8 mouse cellular contexts compared by ENCODE assay signal in the genomic region with DNA sequence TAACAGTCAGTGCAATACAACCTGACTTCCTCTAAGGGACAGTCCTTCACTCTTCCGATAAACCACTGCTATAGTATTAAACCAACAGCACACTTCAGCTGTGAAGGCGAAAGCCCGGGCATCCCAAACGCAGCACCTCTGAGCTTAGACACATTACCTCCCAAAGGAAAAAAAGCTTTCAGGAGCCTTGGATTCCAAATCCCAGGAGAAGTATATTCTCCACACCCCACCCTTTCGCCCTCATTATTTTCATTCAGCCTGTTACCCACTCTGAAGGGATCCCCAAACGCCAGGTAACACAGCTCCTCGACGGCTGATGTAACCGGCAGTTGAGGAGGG. TPM values are rescaled to one million over a fixed set of nuclear protein-coding genes. Genes with fewer than 3 reads are reported as not detected.
DNase-seq lines count a peak whose midpoint lies in the region; ATAC-seq and TF ChIP-seq lines count a peak whose summit lies in the region.

No protein-coding gene starts in this region.

- no peak for TF ChIP-seq CTCF in embryonic fibroblast, embryonic 13.5 days (IDR thresholded peaks at IDR 0.05; ENCODE audit: borderline replicate concordance, insufficient read depth, low read length)
- no peak for TF ChIP-seq CTCF in intestine, postnatal 0 days (IDR thresholded peaks at IDR 0.05; ENCODE audit: low read depth)

- H3K27me3 ChIP-seq in lung, embryonic 15.5 days, result no peaks in the 10 kb centered on the region
- H3K27me3 ChIP-seq in intestine, postnatal 0 days (replicated peaks; ENCODE audit: control insufficient read depth, insufficient read depth, low read length), result no peaks in the 10 kb centered on the region
- no peaks in the 10 kb centered on the region for H3K27me3 ChIP-seq in neural tube, embryonic 14.5 days (ENCODE audit: control insufficient read depth, insufficient read depth, low read length)

- peaks cover 7% of the 10 kb centered on the region for H3K4me1 ChIP-seq in lung, embryonic 15.5 days
- H3K4me1 ChIP-seq in embryonic fibroblast, embryonic 13.5 days (ENCODE audit: control insufficient read depth, insufficient read depth, low read length), result no peaks in the 10 kb centered on the region
- no peaks in the 10 kb centered on the region for H3K4me1 ChIP-seq in intestine, postnatal 0 days (replicated peaks; ENCODE audit: control insufficient read depth, insufficient read depth, low read length)
- H3K4me1 ChIP-seq in neural tube, embryonic 14.5 days (ENCODE audit: control insufficient read depth, insufficient read depth, low read length), result peaks cover 10% of the 10 kb centered on the region

- peak overlapping the region; percentile 100 for H3K27ac ChIP-seq in lung, embryonic 15.5 days
- peak overlapping the region; percentile 98 for H3K27ac ChIP-seq in embryonic fibroblast, embryonic 13.5 days (ENCODE audit: insufficient read depth, low read length)
- peak overlapping the region; percentile 98 for H3K27ac ChIP-seq in intestine, postnatal 0 days (ENCODE audit: low read depth, low read length)
- peak overlapping the region; percentile 99 for H3K27ac ChIP-seq in neural tube, embryonic 14.5 days (ENCODE audit: low read depth, low read length)

- no peak for DNase-seq in lung, postnatal 36 days
- no peak for DNase-seq in adrenal gland, postnatal 10 days
- DNase-seq in thymus, postnatal 36 days, result no peak
- DNase-seq in adrenal gland, postnatal 14 days, result no peak

- peak overlapping the region; percentile 99 for H3K4me3 ChIP-seq in lung, embryonic 15.5 days
- peak overlapping the region; percentile 91 for H3K4me3 ChIP-seq in embryonic fibroblast, embryonic 13.5 days (ENCODE audit: insufficient read depth, low read length)
- H3K4me3 ChIP-seq in intestine, postnatal 0 days (ENCODE audit: low read depth, low read length), result peak overlapping the region; percentile 80
- H3K4me3 ChIP-seq in neural tube, embryonic 14.5 days (ENCODE audit: low read depth, low read length), result peak overlapping the region; percentile 100

- ATAC-seq in lung, embryonic 15.5 days (ENCODE audit: borderline replicate concordance, extremely low read depth, low FRiP score, low TSS enrichment), result no peak
- no peak for ATAC-seq in intestine, postnatal 0 days
- 0 out of 2 replicates have a peak, but pooled peaks have one; percentile 3 for ATAC-seq in neural tube, embryonic 14.5 days (ENCODE audit: low read depth)

- WGBS in lung, embryonic 15.5 days, result 1% methylated on average over 9 of the region's 9 CpGs
- 2% methylated on average over 9 of the region's 9 CpGs for WGBS in intestine, postnatal 0 days
- 6% methylated on average over 9 of the region's 9 CpGs for WGBS in neural tube, embryonic 14.5 days

- no peaks in the 10 kb centered on the region for H3K9me3 ChIP-seq in lung, embryonic 15.5 days
- no peaks in the 10 kb centered on the region for H3K9me3 ChIP-seq in intestine, postnatal 0 days (ENCODE audit: control insufficient read depth)
- H3K9me3 ChIP-seq in neural tube, embryonic 14.5 days (ENCODE audit: control insufficient read depth, low read length), result no peaks in the 10 kb centered on the region

- peak overlapping the region; percentile 65 for H3K4me2 ChIP-seq in lung, embryonic 15.5 days
- H3K4me2 ChIP-seq in intestine, postnatal 0 days (replicated peaks; ENCODE audit: low read depth), result peak overlapping the region; percentile 65
- H3K4me2 ChIP-seq in neural tube, embryonic 14.5 days (ENCODE audit: low read depth, low read length), result peak overlapping the region; percentile 62

- no peak; the same call in 1 of the 2 replicates for TF ChIP-seq POLR2A in embryonic fibroblast, embryonic 13.5 days (IDR thresholded peaks at IDR 0.05; ENCODE audit: low read depth, low read length)

- peaks cover 46% of the 10 kb centered on the region for H3K36me3 ChIP-seq in lung, embryonic 15.5 days
- peaks cover 43% of the 10 kb centered on the region for H3K36me3 ChIP-seq in intestine, postnatal 0 days (ENCODE audit: control insufficient read depth, insufficient read depth)
- H3K36me3 ChIP-seq in neural tube, embryonic 14.5 days (ENCODE audit: control insufficient read depth, insufficient read depth, low read length), result peaks cover 44% of the 10 kb centered on the region

- peak overlapping the region; percentile 51 for H3K9ac ChIP-seq in lung, embryonic 15.5 days
- H3K9ac ChIP-seq in intestine, postnatal 0 days (ENCODE audit: low read depth, low read length), result peak overlapping the region; percentile 97
- peak overlapping the region; percentile 74 for H3K9ac ChIP-seq in neural tube, embryonic 14.5 days (replicated peaks; ENCODE audit: low read depth, low read length)

RNA-seq across cellular contexts. Expression of gene Atxn2l, which starts 1.6 kb away (rescaled TPM):
- 47.7 and 54.1 TPM in 2 replicates for polyA plus RNA-seq in lung, embryonic 15.5 days (2015; fragmentation: Nextera tagmentation; extraction: Ambion mirVana)
- polyA plus RNA-seq in embryonic fibroblast, embryonic 13.5 days (2011; ENCODE audit: insufficient read length, low read depth, missing spikeins), result 131 and 149 TPM in 2 replicates
- polyA plus RNA-seq in intestine, postnatal 0 days (2015; fragmentation: Nextera tagmentation; extraction: Ambion mirVana), result 19.4 and 22.0 TPM in 2 replicates
- 68.5 and 68.9 TPM in 2 replicates for polyA plus RNA-seq in neural tube, embryonic 14.5 days (2014; fragmentation: Nextera tagmentation; extraction: Ambion mirVana)
- total RNA-seq in adrenal gland, postnatal 10 days (2021), result 10 to 100 TPM; 65.0 to 84.5 TPM
- 90.3 and 96.7 TPM in 2 replicates for total RNA-seq in adrenal gland, postnatal 14 days (2021)

RNA-seq across cellular contexts. Expression of gene Tufm, which starts 14.5 kb away (rescaled TPM):
- 125 and 127 TPM in 2 replicates for polyA plus RNA-seq in lung, embryonic 15.5 days (2015; fragmentation: Nextera tagmentation; extraction: Ambion mirVana)
- 71.4 and 77.9 TPM in 2 replicates for polyA plus RNA-seq in embryonic fibroblast, embryonic 13.5 days (2011; ENCODE audit: insufficient read length, low read depth, missing spikeins)
- 70.3 and 76.5 TPM in 2 replicates for polyA plus RNA-seq in intestine, postnatal 0 days (2015; fragmentation: Nextera tagmentation; extraction: Ambion mirVana)
- polyA plus RNA-seq in neural tube, embryonic 14.5 days (2014; fragmentation: Nextera tagmentation; extraction: Ambion mirVana), result 133 and 137 TPM in 2 replicates
- total RNA-seq in adrenal gland, postnatal 10 days (2021), result 100 to 1,000 TPM; 215 to 222 TPM
- 221 and 223 TPM in 2 replicates for total RNA-seq in adrenal gland, postnatal 14 days (2021)

RNA-seq across cellular contexts. Expression of gene Sh2b1, which starts 26.4 kb away (rescaled TPM):
- 45.6 and 46.8 TPM in 2 replicates for polyA plus RNA-seq in lung, embryonic 15.5 days (2015; fragmentation: Nextera tagmentation; extraction: Ambion mirVana)
- 27.7 and 31.3 TPM in 2 replicates for polyA plus RNA-seq in embryonic fibroblast, embryonic 13.5 days (2011; ENCODE audit: insufficient read length, low read depth, missing spikeins)
- polyA plus RNA-seq in intestine, postnatal 0 days (2015; fragmentation: Nextera tagmentation; extraction: Ambion mirVana), result 23.6 and 23.8 TPM in 2 replicates
- polyA plus RNA-seq in neural tube, embryonic 14.5 days (2014; fragmentation: Nextera tagmentation; extraction: Ambion mirVana), result 59.5 and 61.1 TPM in 2 replicates
- 10 to 100 TPM; 47.5 to 53.4 TPM for total RNA-seq in adrenal gland, postnatal 10 days (2021)
- total RNA-seq in adrenal gland, postnatal 14 days (2021), result 52.3 and 56.4 TPM in 2 replicates

RNA-seq across cellular contexts. Expression of gene Atp2a1, which starts 38.7 kb away (rescaled TPM):
- polyA plus RNA-seq in lung, embryonic 15.5 days (2015; fragmentation: Nextera tagmentation; extraction: Ambion mirVana), result 1.3 and 2.8 TPM in 2 replicates
- polyA plus RNA-seq in embryonic fibroblast, embryonic 13.5 days (2011; ENCODE audit: insufficient read length, low read depth, missing spikeins), result not detected in 2 replicates
- polyA plus RNA-seq in intestine, postnatal 0 days (2015; fragmentation: Nextera tagmentation; extraction: Ambion mirVana), result 0.05 and 0.24 TPM in 2 replicates
- 0.79 and 1.1 TPM in 2 replicates for polyA plus RNA-seq in neural tube, embryonic 14.5 days (2014; fragmentation: Nextera tagmentation; extraction: Ambion mirVana)
- 100 to 1,000 TPM; 189 to 579 TPM for total RNA-seq in adrenal gland, postnatal 10 days (2021)
- total RNA-seq in adrenal gland, postnatal 14 days (2021), result 0.33 and 0.68 TPM in 2 replicates
